Mouse (Mus musculus): Measurements from ENCODE around the gene Gabra1.

GRCm38 (mm10) chr11:42095556-42095955 is 87.2 kb downstream of the Gabra1 start:
- TF ChIP-seq CTCF (IDR thresholded peaks at IDR 0.05; ENCODE audit: borderline replicate concordance, control insufficient read depth, extremely low read depth, insufficient read depth, low read length, poor library complexity) (no peak), POLR2A (IDR thresholded peaks at IDR 0.05; ENCODE audit: control insufficient read depth, extremely low read depth, insufficient read depth, low read length, poor library complexity) (no peak)

All from thymus, adult 2 months (tissue).